Mouse (Mus musculus) MEL (cell line): ENCODE data around the gene Xpnpep1. TPM values are rescaled to one million over a fixed set of nuclear protein-coding genes. Genes with fewer than 3 reads are reported as not detected.

ENCODE experiments used
- DNase-seq: peaks from one replicate; pipeline ENCODE4 v3.0.0; 2011; ENCODE audit warnings: low read depth, low spot score
- H3K27ac ChIP-seq: 2 replicates; pipeline ENCODE4 v1.5.1; 2012; ENCODE audit warnings: low read depth, mild to moderate bottlenecking, control low read depth, low read length, moderate library complexity; ENCODE audit not compliant: control insufficient read depth
- H3K27me3 ChIP-seq, 2 experiments: fragments of 150-350 bp in 1 of 2; sonication (generic) in 1 of 2; 2 replicates each; pipeline ENCODE4 v1.6.1; 2012; ENCODE audit warnings: low read length in 2 of 2, mild to moderate bottlenecking in 2 of 2, improper control_type of control experiment in 1 of 2, moderate library complexity in 1 of 2; ENCODE audit not compliant: insufficient read depth in 2 of 2, control insufficient read depth in 1 of 2
- H3K36me3 ChIP-seq, 2 experiments: 2 replicates each; pipeline ENCODE4 v1.6.1; 2012 to 2014; ENCODE audit warnings: low read length in 2 of 2, improper control_type of control experiment in 1 of 2, inconsistent platforms in 1 of 2, mild to moderate bottlenecking in 1 of 2; ENCODE audit not compliant: insufficient read depth in 2 of 2, control insufficient read depth in 1 of 2
- H3K4me1 ChIP-seq, 2 experiments: fragments of 150-350 bp in 1 of 2; sonication (generic) in 1 of 2; 2 replicates each; pipeline ENCODE4 v1.6.1; 2012; ENCODE audit warnings: low read length in 2 of 2, improper control_type of control experiment in 1 of 2, mild to moderate bottlenecking in 1 of 2; ENCODE audit not compliant: insufficient read depth in 2 of 2, control insufficient read depth in 1 of 2
- H3K4me3 ChIP-seq, 2 experiments: fragments of 150-350 bp in 1 of 2; sonication (generic) in 1 of 2; 2 replicates each; pipeline ENCODE4 v1.5.1; 2012; ENCODE audit warnings: low read depth in 2 of 2, low read length in 2 of 2, mild to moderate bottlenecking in 2 of 2, moderate library complexity in 2 of 2, control low read depth in 1 of 2, improper control_type of control experiment in 1 of 2; ENCODE audit not compliant: control insufficient read depth in 1 of 2, insufficient read depth in 1 of 2
- H3K79me2 ChIP-seq: 2 replicates; pipeline ENCODE4 v1.6.1; 2012; ENCODE audit warnings: mild to moderate bottlenecking, low read length, moderate library complexity; ENCODE audit not compliant: control insufficient read depth, poor library complexity, insufficient read depth
- H3K9ac ChIP-seq: 2 replicates; pipeline ENCODE4 v1.6.1; 2012; ENCODE audit warnings: low read depth, mild to moderate bottlenecking, control low read depth, low read length, moderate library complexity; ENCODE audit not compliant: control insufficient read depth, poor library complexity, severe bottlenecking
- H3K9me3 ChIP-seq: fragments of 150-350 bp; sonication (generic); replicated peaks from 2 replicates; pipeline ENCODE4 v1.6.1; 2012; ENCODE audit warnings: mild to moderate bottlenecking, low read length, improper control_type of control experiment, moderate library complexity; ENCODE audit not compliant: insufficient read depth
- CTCF ChIP-seq, 3 experiments: IDR thresholded peaks in 2 of 3; conservative IDR thresholded peaks in 1 of 3; 2 replicates each; pipeline ENCODE4 v1.5.1; 2011 to 2012; ENCODE audit warnings: low read length in 3 of 3, low read depth in 2 of 3, mild to moderate bottlenecking in 2 of 3, improper control_type of control experiment in 1 of 3, inconsistent platforms in 1 of 3, mixed read lengths in 1 of 3, moderate library complexity in 1 of 3; ENCODE audit not compliant: control insufficient read depth in 1 of 3, insufficient read depth in 1 of 3, poor library complexity in 1 of 3, severe bottlenecking in 1 of 3
- E2F4 ChIP-seq: IDR thresholded peaks from 2 replicates; pipeline ENCODE4 v1.6.1; 2011; ENCODE audit warnings: low read depth, low read length, improper control_type of control experiment, borderline replicate concordance
- ELF1 ChIP-seq: IDR thresholded peaks from 2 replicates; pipeline ENCODE4 v1.6.1; 2014; ENCODE audit warnings: low read depth, mild to moderate bottlenecking, inconsistent platforms, low read length, improper control_type of control experiment, moderate library complexity
- EP300 ChIP-seq, 2 experiments: IDR thresholded peaks; 2 replicates each; pipeline ENCODE4 v1.6.1; 2011; ENCODE audit warnings: improper control_type of control experiment in 2 of 2, low read length in 2 of 2, low read depth in 1 of 2, mild to moderate bottlenecking in 1 of 2
- GABPA ChIP-seq: IDR thresholded peaks from 2 replicates; pipeline ENCODE4 v1.6.1; 2012; ENCODE audit warnings: low read depth, mild to moderate bottlenecking, inconsistent platforms, low read length, improper control_type of control experiment, moderate library complexity
- KAT2A ChIP-seq: conservative IDR thresholded peaks from 2 replicates; pipeline ENCODE4 v1.6.1; 2012; ENCODE audit warnings: low read depth, low read length, improper control_type of control experiment, inconsistent platforms
- MAX ChIP-seq: IDR thresholded peaks from 2 replicates; pipeline ENCODE4 v1.6.1; 2011; ENCODE audit warnings: low read length, improper control_type of control experiment
- MEF2A ChIP-seq: IDR thresholded peaks from 2 replicates; pipeline ENCODE4 v1.6.1; 2014; ENCODE audit warnings: low read depth, mild to moderate bottlenecking, inconsistent platforms, low read length, improper control_type of control experiment; ENCODE audit not compliant: poor library complexity, insufficient replicate concordance, severe bottlenecking; ENCODE audit errors: extremely low read depth
- POLR2AphosphoS5 ChIP-seq: IDR thresholded peaks from 2 replicates; pipeline ENCODE4 v1.6.1; 2012; ENCODE audit warnings: low read depth, borderline replicate concordance, mild to moderate bottlenecking, inconsistent platforms, low read length, moderate library complexity, mixed read lengths
- RAD21 ChIP-seq: IDR thresholded peaks from 2 replicates; pipeline ENCODE4 v1.6.1; 2011; ENCODE audit warnings: mild to moderate bottlenecking, low read depth, low read length, improper control_type of control experiment
- SMC3 ChIP-seq: IDR thresholded peaks from 2 replicates; pipeline ENCODE4 v1.6.1; 2011; ENCODE audit warnings: low read depth, low read length, improper control_type of control experiment
- TCF12 ChIP-seq: IDR thresholded peaks from 2 replicates; pipeline ENCODE4 v1.6.1; 2014; ENCODE audit warnings: low read depth, mild to moderate bottlenecking, inconsistent platforms, low read length, improper control_type of control experiment, moderate library complexity
- UBTF ChIP-seq: IDR thresholded peaks from 2 replicates; pipeline ENCODE4 v1.6.1; 2012; ENCODE audit warnings: low read depth, mild to moderate bottlenecking, inconsistent platforms, low read length, improper control_type of control experiment, moderate library complexity, borderline replicate concordance; ENCODE audit not compliant: insufficient read depth
- USF1 ChIP-seq: IDR thresholded peaks from 2 replicates; pipeline ENCODE4 v1.6.1; 2014; ENCODE audit warnings: low read depth, mild to moderate bottlenecking, inconsistent platforms, low read length, improper control_type of control experiment, moderate library complexity
- USF2 ChIP-seq, 2 experiments: IDR thresholded peaks; 2 replicates each; pipeline ENCODE4 v1.6.1; 2011 to 2012; ENCODE audit warnings: improper control_type of control experiment in 2 of 2, low read length in 2 of 2, borderline replicate concordance in 1 of 2, inconsistent platforms in 1 of 2, low read depth in 1 of 2, mild to moderate bottlenecking in 1 of 2; ENCODE audit not compliant: insufficient read depth in 1 of 2
- ZKSCAN1 ChIP-seq: IDR thresholded peaks from 2 replicates; pipeline ENCODE4 v1.6.1; 2012; ENCODE audit warnings: low read depth, mild to moderate bottlenecking, inconsistent platforms, low read length, improper control_type of control experiment, moderate library complexity
- ZNF384 ChIP-seq: IDR thresholded peaks from 2 replicates; pipeline ENCODE4 v1.6.1; 2012; ENCODE audit warnings: low read depth, mild to moderate bottlenecking, inconsistent platforms, low read length, improper control_type of control experiment
- polyA plus RNA-seq, 2 experiments: library from polyadenylated mRNA; stranded (reverse) in 1 of 2; unstranded in 1 of 2; fragments of >175 nt in 1 of 2; fragments of >200 nt in 1 of 2; gene quantifications; 2 replicates each; pipeline versions ENCODE4 v1.2.1 to v1.2.4; 2012; ENCODE audit warnings: low replicate concordance in 2 of 2, low read depth in 1 of 2; ENCODE audit not compliant: insufficient read length in 2 of 2, insufficient read depth in 1 of 2, missing spikeins in 1 of 2
- total RNA-seq: library from RNA; depleted of rRNA; stranded (reverse); fragments of 300-350 nt; gene quantifications from 2 replicates; pipeline ENCODE4 v1.2.3, GENCODE M21; 2012

The Xpnpep1 gene
- total and polyA plus RNA-seq, 3 experiments, result 428 to 531 (median 526) TPM

GRCm38 (mm10) chr19:53069451-53069850 is 29.4 kb upstream of the Xpnpep1 start (continued):
- TF ChIP-seq GABPA (no peak), KAT2A (no peak), CTCF (IDR thresholded peaks at IDR 0.05 in 2 of 3, conservative IDR thresholded peaks at IDR 0.05 in 1 of 3; ENCODE audit: control insufficient read depth in 1 of 3, insufficient read depth in 1 of 3, low read depth in 2 of 3, low read length in 3 of 3, poor library complexity in 1 of 3, severe bottlenecking in 1 of 3) (no peak)

GRCm38 (mm10) chr19:53066934-53067333 is 26.9 kb upstream of the Xpnpep1 start:
- TF ChIP-seq MAX, result no peak
- no peak for TF ChIP-seq CTCF (IDR thresholded peaks at IDR 0.05 in 2 of 3, conservative IDR thresholded peaks at IDR 0.05 in 1 of 3; ENCODE audit: control insufficient read depth in 1 of 3, insufficient read depth in 1 of 3, low read depth in 2 of 3, low read length in 3 of 3, poor library complexity in 1 of 3, severe bottlenecking in 1 of 3)
- TF ChIP-seq TCF12, result no peak
- no peak for TF ChIP-seq ZKSCAN1
- TF ChIP-seq KAT2A, result no peak
- TF ChIP-seq ZNF384, result no peak
- no peak for TF ChIP-seq USF2 (IDR thresholded peaks at IDR 0.05; ENCODE audit: borderline replicate concordance in 1 of 2, insufficient read depth in 1 of 2, low read depth in 1 of 2, low read length in 2 of 2)
- no peak for TF ChIP-seq EP300 (IDR thresholded peaks at IDR 0.05; ENCODE audit: low read depth in 1 of 2, low read length in 2 of 2)
- no peak for TF ChIP-seq E2F4
- TF ChIP-seq USF1, result no peak
- TF ChIP-seq GABPA, result no peak
- TF ChIP-seq SMC3, result no peak
- no peak for TF ChIP-seq ELF1
- TF ChIP-seq UBTF, result no peak
- no peak overlapping the region for H3K9ac ChIP-seq
- DNase-seq, result no peak
- peaks cover 0 to 2% of the 10 kb centered on the region in 2 experiments; a peak in 1 of 4 replicates for H3K27me3 ChIP-seq
- H3K4me1 ChIP-seq, result no peaks in the 10 kb centered on the region
- H3K27ac ChIP-seq, result no peak overlapping the region
- H3K4me3 ChIP-seq, result no peak overlapping the region
- no peaks in the 10 kb centered on the region for H3K9me3 ChIP-seq
- H3K79me2 ChIP-seq, result no peaks in the 10 kb centered on the region
- 0 out of 4 replicates have a peak, but pooled peaks cover 0 to 2% of the 10 kb centered on the region in 2 experiments for H3K36me3 ChIP-seq

- DNase-seq, result no peak
- 0 out of 4 replicates have a peak, but pooled peaks cover 0 to 2% of the 10 kb centered on the region in 2 experiments for H3K36me3 ChIP-seq
- no peak overlapping the region for H3K27ac ChIP-seq
- H3K9ac ChIP-seq, result no peak overlapping the region
- no peak overlapping the region for H3K4me3 ChIP-seq
- no peaks in the 10 kb centered on the region for H3K4me1 ChIP-seq
- TF ChIP-seq POLR2AphosphoS5 (no peak), MEF2A (no peak), SMC3 (no peak), USF2 (IDR thresholded peaks at IDR 0.05; ENCODE audit: borderline replicate concordance in 1 of 2, insufficient read depth in 1 of 2, low read depth in 1 of 2, low read length in 2 of 2) (no peak), RAD21 (no peak), KAT2A (no peak)
- H3K27me3 ChIP-seq, result peaks cover 0 to 2% of the 10 kb centered on the region in 2 experiments; a peak in 1 of 4 replicates
- no peaks in the 10 kb centered on the region for H3K79me2 ChIP-seq
- no peaks in the 10 kb centered on the region for H3K9me3 ChIP-seq
Observed at GRCm38 (mm10) chr19:53066531-53066930, 26.5 kb upstream of the Xpnpep1 start.
